Mouse (Mus musculus): ENCODE data around the gene Gm21616.
"Not testable (repeated sequence)": the region's sequence is repeated elsewhere in the genome, so short reads cannot be mapped to it uniquely, and the experiment has no call there.

Gm21616 gene

GRCm38 (mm10) chrX:125435242-125435641 is at the start of gene Gm21616:
TSS of gene Gm21616 (plus strand) at chrX:125435542.
- not testable (repeated sequence) for DNase-seq (ENCODE audit: low read depth, low spot score)
